Mouse (Mus musculus): ENCODE measurements around the gene Polg.

The Polg gene

DNA sequence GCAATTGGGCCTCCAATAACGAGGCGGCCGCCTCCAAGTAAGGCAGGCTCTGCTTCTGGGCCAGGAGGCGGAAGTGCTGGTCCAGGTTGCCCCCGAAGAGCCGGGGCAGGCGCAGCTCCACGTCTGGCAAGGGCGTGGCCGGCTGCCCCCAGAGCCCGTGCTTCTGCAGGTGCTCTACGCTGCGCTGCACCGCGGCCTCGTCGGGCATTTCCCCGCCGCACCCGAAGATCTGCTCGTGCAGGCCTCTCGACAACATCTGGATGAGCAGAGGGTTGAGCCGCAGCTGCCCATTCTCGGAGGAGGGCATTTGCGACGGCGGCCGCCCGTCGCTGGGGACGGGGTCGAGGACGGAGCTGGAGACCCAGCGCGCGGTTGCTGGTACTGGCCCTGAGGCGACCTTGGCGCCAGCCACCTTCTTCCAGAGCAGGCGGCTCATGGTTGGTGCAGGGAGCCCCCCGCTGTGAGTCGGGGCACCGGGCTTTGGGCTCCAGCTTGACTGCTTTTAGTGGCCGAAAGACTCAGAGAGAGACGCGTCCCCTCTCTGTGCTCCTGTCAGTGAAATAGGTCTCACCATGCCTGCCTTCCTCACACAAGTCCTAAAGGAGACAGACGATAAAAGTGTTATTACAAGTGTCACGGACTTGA lies 1.3 kb downstream of the Polg start:
- peak; percentile 40 to 53 for DNase-seq

DNA sequence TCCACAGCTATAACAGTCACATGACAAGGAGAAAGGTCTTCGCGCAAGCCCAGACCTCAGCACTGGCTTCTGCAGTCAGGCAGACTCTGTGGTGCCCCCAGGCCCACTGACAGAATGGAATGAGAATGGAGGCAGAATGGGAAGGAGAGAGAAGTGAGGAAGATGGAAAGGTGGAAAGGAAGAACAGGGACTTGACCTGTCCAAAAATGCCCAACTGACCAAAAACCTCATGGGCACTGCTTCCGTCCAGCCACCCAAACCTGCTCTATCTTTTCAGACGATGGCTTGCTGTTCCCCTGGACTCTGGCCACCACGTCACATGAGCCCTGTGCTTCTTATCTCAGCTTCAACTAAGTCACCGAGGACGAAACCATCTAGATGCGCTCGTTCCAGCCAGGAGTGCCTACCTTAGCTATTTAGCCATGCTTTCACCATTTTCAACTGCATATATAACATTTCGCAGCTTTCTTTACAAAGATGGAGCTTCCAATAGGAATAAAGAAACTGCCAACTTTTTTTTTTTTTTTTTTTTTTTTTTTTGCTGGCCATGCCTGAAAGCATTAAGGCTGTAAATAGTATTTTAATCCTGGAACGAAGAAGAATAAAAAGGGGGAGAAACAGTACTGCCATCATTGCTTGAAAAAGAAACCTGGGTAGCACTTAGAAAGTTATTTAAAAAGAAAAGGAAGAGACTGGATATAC lies 2.6 kb downstream of the Polg start:
- no peak for DNase-seq

DNA sequence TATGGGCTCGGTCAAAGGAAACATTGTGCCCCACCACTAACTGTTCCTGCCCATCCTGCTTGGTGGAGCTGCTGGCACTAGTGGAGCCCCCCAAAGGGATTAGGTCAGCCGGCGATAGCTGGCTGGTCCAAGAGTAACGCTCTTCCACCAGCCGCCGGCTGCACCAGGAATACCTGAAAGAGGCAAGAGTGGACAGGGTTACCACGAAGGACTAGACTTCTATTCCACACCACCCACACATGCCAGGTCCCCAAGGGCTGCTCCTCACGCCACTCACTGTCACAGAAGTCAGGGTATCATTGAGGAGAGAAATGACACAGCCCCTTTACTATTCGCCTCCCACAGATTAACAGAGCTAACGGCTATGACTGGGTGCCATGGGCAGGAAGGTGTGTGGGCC lies 4.4 kb downstream of the Polg start:
- no peak for DNase-seq

DNA sequence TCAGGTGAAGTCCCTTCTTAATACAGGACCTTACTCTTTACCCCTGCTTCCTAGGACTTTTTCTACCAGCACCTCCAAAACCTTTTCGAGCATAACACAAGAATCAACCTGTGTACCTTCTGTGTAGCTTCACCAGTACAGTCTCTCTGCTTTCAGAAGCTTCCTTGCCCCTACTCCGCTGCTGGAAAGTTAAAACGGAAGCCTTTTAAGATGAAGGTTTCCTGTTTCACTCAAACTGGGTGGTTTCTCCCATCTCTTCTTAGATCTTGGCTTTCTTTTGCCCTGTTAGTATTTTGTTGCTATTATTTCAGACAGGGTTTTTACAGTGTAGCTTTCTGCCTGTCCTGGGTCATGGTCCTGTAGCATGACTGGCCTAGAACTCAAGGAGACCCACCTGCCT lies 18.7 kb downstream of the Polg start:
- DNase-seq: no peak

DNA sequence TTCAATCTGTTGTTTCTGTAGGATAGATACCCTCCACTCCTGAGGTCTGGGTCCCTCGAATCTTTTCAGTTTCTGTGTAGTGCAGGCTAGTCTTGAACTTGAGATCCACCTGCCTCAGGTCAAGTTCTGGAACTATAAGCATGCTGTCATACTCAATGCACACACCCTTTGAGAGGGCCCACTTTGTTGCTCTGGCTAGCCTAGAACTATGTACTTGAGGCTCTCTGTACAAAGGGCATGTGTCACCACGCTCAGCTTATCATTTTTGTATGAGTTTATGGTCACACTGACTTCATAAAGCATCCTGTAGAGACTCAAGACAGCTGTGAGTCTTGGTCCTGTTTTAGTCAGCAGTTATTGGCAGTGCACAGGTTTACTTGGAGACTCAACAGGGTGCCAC lies 19.1 kb downstream of the Polg start:
- no peak for DNase-seq

DNA sequence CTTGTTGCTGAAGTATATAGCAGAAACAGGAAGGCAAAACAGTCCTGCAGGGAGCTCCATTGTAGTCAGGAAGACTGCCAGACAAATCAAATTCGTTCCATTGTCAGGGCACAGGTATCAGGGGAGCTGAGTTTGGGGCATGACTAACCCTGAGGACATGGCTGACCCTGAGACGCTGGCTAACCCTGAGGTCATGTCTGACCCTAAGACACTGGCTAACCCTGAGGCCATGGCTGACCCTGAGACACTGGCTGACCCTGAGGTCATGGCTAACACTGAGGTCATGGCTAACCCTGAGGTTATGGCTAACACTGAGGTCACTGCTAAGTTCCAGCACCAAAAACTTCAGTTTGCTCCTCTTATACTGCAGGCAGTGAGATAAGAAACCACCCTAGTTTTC lies 26.1 kb downstream of the Polg start:
- no peak for DNase-seq

DNA sequence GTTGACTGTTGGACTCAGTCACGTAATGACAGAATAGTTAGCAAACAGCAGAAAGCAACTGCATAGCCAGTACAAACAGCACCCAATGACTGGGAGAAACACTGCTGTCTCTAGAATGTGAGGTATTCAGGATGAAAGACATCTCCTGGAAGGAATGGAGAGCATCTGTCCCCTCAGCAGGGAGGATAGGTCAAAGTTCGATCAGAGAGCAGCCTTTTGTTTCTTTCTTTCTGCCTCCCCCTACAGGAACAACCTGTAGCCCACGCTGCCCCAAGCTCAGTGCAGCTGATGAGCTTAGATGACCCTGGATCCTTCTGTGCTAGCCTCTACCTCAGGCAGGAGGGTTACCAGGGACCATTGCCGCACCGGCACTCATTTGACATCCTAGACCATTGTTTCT lies 37.9 kb downstream of the Polg start:
- DNase-seq: no peak

DNA sequence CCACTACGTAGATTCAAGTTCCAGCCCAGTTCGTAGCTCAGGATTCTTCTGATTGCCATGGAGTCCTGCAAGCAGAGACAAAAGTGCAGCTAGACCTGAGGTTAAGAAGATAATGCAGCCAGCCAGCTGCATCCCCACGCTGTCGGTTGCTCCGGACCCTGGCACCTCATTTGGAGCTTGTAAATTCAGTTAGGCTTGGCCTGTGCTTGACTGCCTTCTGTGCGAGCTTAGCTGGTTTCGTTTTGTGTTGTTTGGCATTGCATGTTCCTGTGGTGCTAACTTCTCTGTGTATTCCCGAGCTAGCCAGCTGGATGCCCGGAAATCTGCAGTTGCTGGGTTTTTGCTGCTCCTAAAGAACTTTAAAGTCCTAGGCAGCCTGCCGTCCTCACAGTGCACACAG lies 40.4 kb downstream of the Polg start:
- no peak for DNase-seq

DNA sequence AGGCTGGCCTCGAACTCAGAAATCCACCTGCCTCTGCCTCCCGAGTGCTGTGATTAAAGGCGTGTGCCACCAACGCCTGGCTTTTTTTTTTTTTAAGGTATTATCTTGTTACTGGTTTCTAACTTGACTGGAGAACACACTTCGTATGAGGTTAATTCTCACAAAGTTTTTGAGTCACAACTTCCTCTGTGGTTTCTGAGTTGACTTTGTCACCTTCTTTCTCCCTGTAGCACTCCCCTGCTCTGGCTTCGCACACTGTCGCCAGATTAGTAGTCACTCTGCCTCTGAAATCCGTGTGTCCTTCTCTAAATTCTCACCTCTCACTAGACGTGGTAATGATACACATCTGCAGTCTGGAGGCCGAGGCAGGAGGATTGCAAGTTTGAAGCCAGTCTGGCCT lies 43.3 kb downstream of the Polg start:
- no peak for DNase-seq

DNA sequence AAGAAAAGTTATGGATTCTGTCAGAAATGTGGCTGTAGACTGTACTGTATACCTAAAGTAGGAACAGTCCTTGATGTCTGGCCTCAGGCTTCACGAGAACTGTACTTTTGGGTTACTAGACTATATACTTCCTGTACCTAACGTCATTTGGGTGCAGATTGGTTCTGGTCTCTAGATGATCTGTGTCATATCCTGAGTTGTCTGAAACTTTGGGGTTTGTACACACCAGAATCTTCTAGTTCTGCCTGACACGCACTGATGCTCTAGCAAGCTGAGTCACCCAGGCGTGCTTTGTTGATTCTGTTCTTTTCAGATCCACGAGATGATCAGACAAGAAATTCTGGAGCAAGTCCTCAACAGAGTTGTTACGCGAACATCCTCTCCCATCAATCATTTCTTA lies 46.2 kb downstream of the Polg start:
- no peak for DNase-seq

DNA sequence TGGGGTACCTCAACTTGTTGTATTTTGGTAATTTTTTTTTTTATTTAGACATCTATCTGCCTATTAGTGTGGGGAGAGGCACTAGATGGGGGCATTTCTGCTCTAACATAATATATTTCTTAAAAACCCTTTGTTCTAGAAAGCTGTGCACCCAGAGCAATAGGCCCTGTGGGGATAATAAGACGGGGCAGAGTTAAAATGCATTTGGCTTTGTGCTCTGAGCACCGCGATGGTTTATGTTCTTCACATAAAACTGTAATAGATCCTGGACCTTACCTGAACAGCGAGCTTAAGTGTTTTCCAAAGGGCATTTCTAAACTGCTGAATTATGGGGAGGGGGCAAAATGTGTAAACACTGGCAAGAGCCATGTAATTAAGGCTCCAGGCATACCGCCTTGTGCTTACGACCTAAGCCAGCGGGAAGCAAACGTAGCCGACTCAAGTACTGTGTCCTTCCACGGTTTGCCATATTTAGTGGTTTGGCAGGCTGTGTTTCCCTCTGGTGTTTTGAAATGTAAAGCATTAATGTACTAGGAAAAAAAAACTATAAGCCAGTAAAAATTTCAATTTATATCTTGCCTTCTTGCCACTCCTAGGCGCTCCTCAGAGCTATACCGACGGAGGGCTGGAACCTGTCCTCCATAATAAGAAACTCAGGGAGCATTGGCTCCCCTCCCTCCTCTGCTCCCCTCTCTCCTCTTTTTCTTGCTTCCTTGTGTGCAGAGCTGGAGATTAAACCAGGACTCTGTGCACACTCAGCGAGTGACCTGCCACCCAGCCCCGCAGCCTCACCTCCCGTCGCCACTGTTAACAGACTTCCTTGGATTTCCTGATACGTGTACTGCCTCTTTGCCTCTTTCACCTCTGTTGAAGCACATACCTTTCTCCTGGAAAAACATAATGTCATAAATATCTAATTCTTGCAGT lies 51.5 kb downstream of the Polg start:
- no peak for DNase-seq

DNA sequence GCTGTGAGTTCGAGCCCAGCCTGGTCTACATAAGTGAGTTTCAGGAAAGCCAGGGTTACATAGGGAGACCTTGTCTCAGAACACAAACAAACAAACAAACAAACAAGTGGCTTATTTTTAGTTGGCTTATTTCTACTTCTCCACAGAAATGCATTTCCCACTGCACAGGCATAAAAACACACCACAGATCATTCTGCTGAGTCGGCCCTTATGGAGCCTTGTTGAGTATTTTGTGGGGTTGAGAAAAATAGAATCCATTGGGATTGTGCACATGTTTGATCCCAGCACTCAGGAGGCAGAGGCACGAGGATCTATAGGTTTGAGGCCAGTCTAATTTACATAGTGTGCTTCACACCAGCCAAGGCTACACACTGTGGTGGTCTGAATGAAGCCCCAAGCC lies 65.9 kb downstream of the Polg start:
- no peak for DNase-seq

DNA sequence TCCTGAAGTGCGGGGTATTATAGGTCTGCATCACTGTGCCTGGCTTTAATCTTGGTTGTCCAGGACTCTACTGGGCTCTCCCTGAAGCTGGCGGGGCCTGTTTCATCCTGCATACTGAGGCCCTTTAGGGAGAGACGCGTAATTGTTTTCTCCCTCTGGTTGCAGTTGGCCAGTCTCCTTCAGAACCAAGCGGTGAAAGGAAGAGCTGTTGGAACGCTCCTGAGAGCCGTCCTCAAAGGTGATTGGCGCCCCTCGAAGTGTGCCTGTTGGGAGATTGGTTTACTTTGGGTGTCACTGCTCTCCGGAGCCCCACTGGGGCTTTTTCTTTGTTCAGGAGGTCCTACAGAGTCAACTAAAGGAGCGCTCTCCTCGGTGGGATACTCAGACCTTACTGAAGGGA lies 67.2 kb downstream of the Polg start:
- DNase-seq: no peak

DNA sequence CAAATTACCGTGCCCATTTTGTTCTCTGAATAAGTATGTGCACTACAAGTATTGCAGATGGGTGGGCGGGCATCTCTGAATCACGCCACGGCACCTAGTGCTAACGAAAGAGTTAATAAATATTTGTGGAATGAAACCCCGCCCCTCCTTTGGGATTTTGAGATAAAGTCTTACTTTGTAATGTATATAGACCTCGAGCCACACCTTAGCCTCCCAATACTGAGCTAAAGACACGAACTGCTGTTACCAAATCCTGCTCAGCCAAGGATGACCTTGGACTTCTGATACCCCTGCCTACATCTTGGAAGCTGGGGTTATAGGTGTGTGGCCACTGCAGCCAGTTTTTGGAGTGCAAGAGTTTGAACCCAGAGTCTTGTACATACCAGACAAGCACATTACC lies 67.7 kb downstream of the Polg start:
- no peak for DNase-seq

DNA sequence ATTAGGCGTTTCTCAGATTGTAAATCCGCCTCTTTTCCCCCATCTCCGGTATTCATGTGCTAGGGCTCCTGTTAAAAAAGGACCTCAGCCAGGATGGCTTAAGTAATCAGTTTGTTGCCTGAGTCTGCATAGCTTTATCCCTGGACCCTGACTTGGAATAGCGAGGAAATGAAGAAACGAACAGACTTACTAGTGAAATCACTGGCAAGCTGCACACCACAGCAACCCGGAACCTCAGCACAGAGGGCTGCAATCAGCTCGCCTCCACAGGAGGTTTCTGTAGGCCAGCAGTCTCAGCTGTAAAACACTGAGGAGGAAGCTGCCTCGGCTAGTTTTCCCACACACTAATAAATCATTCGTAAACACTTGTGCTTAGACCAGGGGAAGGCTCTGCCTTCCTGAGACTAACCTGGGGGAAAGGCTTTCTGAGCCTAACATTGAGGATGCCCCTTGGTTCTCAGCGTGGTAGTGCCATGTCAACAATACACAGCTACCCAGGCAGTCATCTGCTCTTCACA lies 68.7 kb downstream of the Polg start:
- DNase-seq: no peak
